Mouse (Mus musculus): ENCODE data around the gene Rpp21.

DNA sequence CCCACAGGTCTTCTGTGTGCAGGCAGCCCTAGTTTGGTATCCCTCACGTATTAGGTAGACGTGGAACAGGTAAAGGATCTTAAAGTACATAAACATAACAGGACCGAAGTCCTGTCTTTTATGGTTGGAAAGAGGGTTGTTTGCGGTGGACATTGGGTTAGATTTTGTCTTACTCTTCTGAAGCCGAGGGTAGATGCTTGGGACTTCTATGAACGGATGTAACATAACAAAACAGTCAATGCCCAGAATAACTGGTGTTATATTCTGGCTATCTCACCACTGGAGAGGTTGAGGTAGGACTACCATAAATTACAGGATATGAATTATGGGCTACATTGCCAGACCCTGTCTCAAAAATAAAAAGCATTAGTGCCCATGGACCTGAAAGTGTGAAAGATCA, at the start of gene Rpp21:
- TF ChIP-seq CTCF (IDR thresholded peaks at IDR 0.05; ENCODE audit: insufficient read depth, low read depth, low read length): no peak
- no peak for TF ChIP-seq POLR2A (IDR thresholded peaks at IDR 0.05; ENCODE audit: insufficient read depth, low read depth, low read length)
